Mouse (Mus musculus): Measurements from ENCODE around the gene Ms4a4d. TPM values are rescaled to one million over a fixed set of nuclear protein-coding genes. Genes with fewer than 3 reads are reported as not detected.

Gene Ms4a4d
- 1 to 10 TPM; 3.2 to 3.4 TPM for polyA plus RNA-seq (2017; shearing (Covaris generic))

DNA sequence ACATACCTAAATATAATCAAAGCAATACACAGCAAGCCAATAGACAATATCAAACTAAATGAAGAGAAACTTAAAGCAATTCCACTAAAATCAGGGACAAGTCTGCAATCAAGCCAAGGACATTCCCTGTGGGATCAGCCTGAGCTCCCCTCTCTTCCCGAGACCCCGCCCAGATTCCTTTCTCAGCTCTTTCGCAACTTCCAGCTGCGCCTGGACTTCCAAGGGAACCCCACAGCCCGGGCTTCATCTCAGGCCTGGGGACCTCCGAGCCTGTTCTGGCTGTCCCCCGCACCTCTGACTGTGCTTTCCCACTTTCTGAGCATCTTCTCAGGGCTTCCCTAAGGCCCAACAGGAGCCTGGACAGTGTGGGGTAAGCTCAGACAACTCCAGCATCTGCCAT is at the start of gene Ms4a4d:
Ms4a4d (plus strand) TSS at position 209 of the 400 bp plus-strand sequence.

DNA sequence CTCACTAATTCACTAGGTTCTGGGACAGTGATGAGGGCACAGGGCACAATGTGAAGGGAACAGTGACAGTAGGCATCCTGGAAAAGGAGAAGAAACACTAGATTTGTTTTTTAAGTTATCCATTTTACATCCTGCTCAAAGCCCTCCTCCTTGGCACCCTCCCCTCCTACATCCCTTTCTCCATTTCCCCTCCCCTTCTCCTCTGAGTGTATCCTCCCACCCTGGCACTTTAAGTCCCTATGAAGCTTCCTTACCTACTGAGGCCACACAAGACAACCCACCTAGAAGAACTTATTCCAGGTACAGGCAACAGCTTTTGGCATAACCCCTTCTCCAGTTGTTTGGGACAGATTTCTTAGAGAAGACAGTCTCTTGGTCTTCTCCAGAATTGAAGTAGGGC is 20.4 kb upstream of the Ms4a4d start, which contains the start of gene Ms4a6b:
Ms4a6b (plus strand) TSS at position 267 of the 400 bp plus-strand sequence.

DNA sequence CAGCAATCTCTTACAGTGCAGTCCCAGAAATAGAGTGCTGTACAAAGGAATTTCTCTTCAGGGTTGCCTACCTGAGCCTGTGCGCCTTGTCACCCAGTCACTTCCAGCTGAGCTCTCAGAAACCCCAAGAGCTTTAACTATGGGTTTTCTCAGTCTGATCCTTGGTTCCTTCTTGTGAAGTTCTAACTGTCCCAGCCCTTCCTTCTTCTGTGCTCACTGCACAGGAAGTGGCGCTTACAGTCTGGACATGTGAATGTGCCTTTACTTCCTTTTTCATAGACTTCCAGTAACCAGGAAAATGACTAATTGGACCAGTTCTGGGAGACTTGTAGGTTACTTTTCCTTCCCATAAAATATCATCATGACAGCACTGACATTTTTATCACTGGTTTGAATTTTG is 68.0 kb downstream of the Ms4a4d start, which contains the start of gene Ms4a6d:
Ms4a6d (minus strand) TSS at position 247 of the 400 bp plus-strand sequence.

Other genes with a start within 250 kb of the Ms4a4d start
- under 1 TPM in 1 of 2 experiments, not detected in 1; 0.07 TPM for gene Ms4a14, start 222.3 kb upstream of the Ms4a4d start, polyA plus RNA-seq (2017; shearing (Covaris generic))
- 1 to 10 TPM in 1 of 2 experiments, under 1 TPM in 1; 0.43 to 1.8 TPM for gene Ms4a7, start 200.7 kb upstream of the Ms4a4d start, polyA plus RNA-seq (2017; shearing (Covaris generic))
- 1 to 10 TPM in 1 of 2 experiments, under 1 TPM in 1; 0.45 to 1.6 TPM for gene Ms4a4a, start 161.3 kb upstream of the Ms4a4d start, polyA plus RNA-seq (2017; shearing (Covaris generic))
- 100 to 1,000 TPM in 1 of 2 experiments, 10 to 100 TPM in 1; 38.9 to 156 TPM for gene Ms4a4c, start 132.0 kb upstream of the Ms4a4d start, polyA plus RNA-seq (2017; shearing (Covaris generic))
- 1,000 to 10,000 TPM; 2,238 to 3,168 TPM for gene Ms4a4b, start 93.2 kb upstream of the Ms4a4d start, polyA plus RNA-seq (2017; shearing (Covaris generic))
- 10 to 100 TPM; 12.9 to 14.6 TPM for gene Ms4a6c, start 67.4 kb upstream of the Ms4a4d start, polyA plus RNA-seq (2017; shearing (Covaris generic))
- gene Gm8369, start 50.9 kb upstream of the Ms4a4d start, polyA plus RNA-seq (2017; shearing (Covaris generic)) = 100 to 1,000 TPM; 228 to 249 TPM
- gene Ms4a6b, start 20.3 kb upstream of the Ms4a4d start, polyA plus RNA-seq (2017; shearing (Covaris generic)) = 100 to 1,000 TPM; 810 to 848 TPM
- 10 to 100 TPM in 1 of 2 experiments, 1 to 10 TPM in 1; 9.6 to 13.4 TPM for gene Ms4a6d, start 68.0 kb downstream of the Ms4a4d start, polyA plus RNA-seq (2017; shearing (Covaris generic))
- under 1 TPM; 0.31 to 0.35 TPM for gene Ms4a2, start 86.9 kb downstream of the Ms4a4d start, polyA plus RNA-seq (2017; shearing (Covaris generic))
- under 1 TPM in 1 of 2 experiments, not detected in 1; 0.77 TPM for gene Ms4a3, start 104.0 kb downstream of the Ms4a4d start, polyA plus RNA-seq (2017; shearing (Covaris generic))
- gene Oosp2, start 123.8 kb downstream of the Ms4a4d start, polyA plus RNA-seq (2017; shearing (Covaris generic)) = not detected
- under 1 TPM in 1 of 2 experiments, not detected in 1; 0.55 TPM for gene Oosp1, start 154.3 kb downstream of the Ms4a4d start, polyA plus RNA-seq (2017; shearing (Covaris generic))
- under 1 TPM; 0.41 to 0.78 TPM for gene Oosp3, start 160.3 kb downstream of the Ms4a4d start, polyA plus RNA-seq (2017; shearing (Covaris generic))
- gene Gif, start 210.8 kb downstream of the Ms4a4d start, polyA plus RNA-seq (2017; shearing (Covaris generic)) = under 1 TPM in 1 of 2 experiments, not detected in 1; 0.18 TPM
- 10 to 100 TPM; 38.2 to 43.8 TPM for gene Mrpl16, start 233.6 kb downstream of the Ms4a4d start, polyA plus RNA-seq (2017; shearing (Covaris generic))